Mouse (Mus musculus): ENCODE measurements around the gene Bnipl. TPM values are rescaled to one million over a fixed set of nuclear protein-coding genes. Genes with fewer than 3 reads are reported as not detected.

Bnipl gene
- 0.09 and 0.41 TPM in 2 replicates for polyA plus RNA-seq (2012; rRNA removed)

DNA sequence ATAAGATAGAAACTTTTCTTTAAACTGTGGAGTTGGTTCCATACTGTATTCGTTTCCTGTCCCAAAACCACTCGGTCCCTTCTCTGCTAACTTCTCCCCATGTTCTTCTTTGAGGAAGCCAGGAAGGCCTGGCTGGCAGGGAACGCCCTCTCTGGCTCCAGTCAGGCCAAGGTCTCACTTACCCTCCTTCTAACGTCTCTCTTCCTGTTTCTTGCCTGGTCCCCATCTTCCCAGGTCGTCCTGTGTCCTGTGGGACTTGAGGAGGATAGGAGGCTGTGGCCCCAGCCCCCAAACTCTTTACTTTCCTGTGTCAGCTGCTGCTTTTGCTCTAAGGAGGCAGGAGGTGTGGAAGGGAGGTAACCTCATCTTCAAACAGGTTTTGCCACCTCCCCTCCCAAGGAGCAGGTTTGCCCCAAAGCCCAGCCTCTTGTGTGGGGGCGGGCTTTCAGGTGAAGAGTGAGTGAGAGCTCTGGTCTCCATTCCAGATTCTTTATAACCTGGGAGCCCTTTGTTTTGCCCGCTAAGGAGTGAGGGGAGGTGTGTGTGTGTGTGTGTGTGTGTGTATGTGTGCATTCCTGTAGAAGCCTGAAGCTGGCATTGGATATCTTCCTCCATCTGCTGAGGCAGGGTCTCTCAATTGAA is at the start of gene Bnipl:
TSS of gene Bnipl (minus strand) at position 411 of the 642 bp plus-strand sequence.
- Histone ChIP-seq H3K4me3 (ENCODE audit: insufficient read depth, low read depth, low read length) (no peak within 1 kb of the TSS), H3K27me3 (replicated peaks; ENCODE audit: control insufficient read depth, insufficient read depth, low read length) (no peaks in the 10 kb centered on the region), H3K36me3 (ENCODE audit: control insufficient read depth, insufficient read depth, low read length) (no peaks in the 10 kb centered on the region; the same call in 1 of the 2 replicates), H3K4me1 (ENCODE audit: control insufficient read depth, insufficient read depth, low read length) (no peaks in the 10 kb centered on the region), H3K27ac (ENCODE audit: insufficient read depth, low read depth, low read length) (no peak within 1 kb of the TSS)
- WGBS: 57% methylated on average over 7 of the region's 7 CpGs
- DNase-seq: no peak
- TF ChIP-seq CTCF (conservative IDR thresholded peaks at IDR 0.05; ENCODE audit: insufficient read depth, insufficient read length, low read depth, low read length): no peak
- no peak for TF ChIP-seq POLR2A (IDR thresholded peaks at IDR 0.05; ENCODE audit: low read depth, low read length)

DNA sequence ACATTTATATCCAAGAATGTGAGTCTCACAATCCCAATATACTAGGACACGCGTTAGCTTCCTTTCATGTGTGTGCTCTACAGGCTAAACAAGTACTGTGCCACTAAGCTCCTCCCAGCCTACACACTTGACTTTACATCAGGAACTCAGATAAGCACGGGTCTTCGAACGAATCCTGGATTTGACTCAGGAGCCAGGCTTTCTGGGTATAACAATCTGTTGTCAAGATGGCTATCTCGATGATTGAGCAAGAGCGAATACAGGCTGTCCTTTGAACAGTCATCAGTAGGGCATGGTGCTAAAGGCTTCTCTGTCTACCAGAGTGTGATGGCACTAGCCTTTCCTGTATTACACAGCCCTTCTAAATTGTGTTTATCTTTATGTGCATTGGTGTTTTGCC is 47.0 kb upstream of the Bnipl start:
- no peak for TF ChIP-seq POLR2A (IDR thresholded peaks at IDR 0.05; ENCODE audit: low read depth, low read length)
- no peak for TF ChIP-seq CTCF (conservative IDR thresholded peaks at IDR 0.05; ENCODE audit: insufficient read depth, insufficient read length, low read depth, low read length)
- Histone ChIP-seq H3K4me3 (ENCODE audit: insufficient read depth, low read depth, low read length) (no peak overlapping the region), H3K36me3 (ENCODE audit: control insufficient read depth, insufficient read depth, low read length) (no peaks in the 10 kb centered on the region; the same call in 1 of the 2 replicates), H3K27me3 (replicated peaks; ENCODE audit: control insufficient read depth, insufficient read depth, low read length) (no peaks in the 10 kb centered on the region), H3K27ac (ENCODE audit: insufficient read depth, low read depth, low read length) (no peak overlapping the region), H3K4me1 (ENCODE audit: control insufficient read depth, insufficient read depth, low read length) (peaks cover 34% of the 10 kb centered on the region)
- no peak for DNase-seq
- 83% methylated on average over 7 of the region's 7 CpGs for WGBS

DNA sequence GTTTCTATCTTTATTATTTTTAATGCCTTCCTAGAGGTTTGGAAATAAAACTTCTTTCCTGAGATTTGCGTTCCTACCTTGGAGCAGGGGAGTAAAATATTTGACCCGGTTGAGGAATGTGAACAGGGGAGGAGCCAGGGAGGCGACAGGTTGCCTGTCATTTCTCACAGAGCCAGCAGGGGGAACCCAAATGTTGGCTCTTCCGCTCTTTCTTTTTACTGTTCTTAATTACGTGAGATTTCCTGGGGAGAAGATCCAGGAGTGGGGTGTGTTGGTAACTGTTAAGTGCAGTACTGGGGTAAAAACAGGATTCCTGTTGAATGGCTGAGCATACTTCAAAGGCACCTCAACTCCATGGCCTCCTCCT is 45.1 kb upstream of the Bnipl start:
- TF ChIP-seq POLR2A (IDR thresholded peaks at IDR 0.05; ENCODE audit: low read depth, low read length): no peak
- peak; percentile 67 for TF ChIP-seq CTCF (conservative IDR thresholded peaks at IDR 0.05; ENCODE audit: insufficient read depth, insufficient read length, low read depth, low read length)
- DNase-seq: peak; percentile 84
- Histone ChIP-seq H3K4me1 (ENCODE audit: control insufficient read depth, insufficient read depth, low read length) (peaks cover 40% of the 10 kb centered on the region), H3K36me3 (ENCODE audit: control insufficient read depth, insufficient read depth, low read length) (no peaks in the 10 kb centered on the region; the same call in 1 of the 2 replicates), H3K27me3 (replicated peaks; ENCODE audit: control insufficient read depth, insufficient read depth, low read length) (no peaks in the 10 kb centered on the region), H3K4me3 (ENCODE audit: insufficient read depth, low read depth, low read length) (no peak overlapping the region), H3K27ac (ENCODE audit: insufficient read depth, low read depth, low read length) (peak overlapping the region; percentile 93)
- WGBS: 4% methylated on average over 5 of the region's 5 CpGs

DNA sequence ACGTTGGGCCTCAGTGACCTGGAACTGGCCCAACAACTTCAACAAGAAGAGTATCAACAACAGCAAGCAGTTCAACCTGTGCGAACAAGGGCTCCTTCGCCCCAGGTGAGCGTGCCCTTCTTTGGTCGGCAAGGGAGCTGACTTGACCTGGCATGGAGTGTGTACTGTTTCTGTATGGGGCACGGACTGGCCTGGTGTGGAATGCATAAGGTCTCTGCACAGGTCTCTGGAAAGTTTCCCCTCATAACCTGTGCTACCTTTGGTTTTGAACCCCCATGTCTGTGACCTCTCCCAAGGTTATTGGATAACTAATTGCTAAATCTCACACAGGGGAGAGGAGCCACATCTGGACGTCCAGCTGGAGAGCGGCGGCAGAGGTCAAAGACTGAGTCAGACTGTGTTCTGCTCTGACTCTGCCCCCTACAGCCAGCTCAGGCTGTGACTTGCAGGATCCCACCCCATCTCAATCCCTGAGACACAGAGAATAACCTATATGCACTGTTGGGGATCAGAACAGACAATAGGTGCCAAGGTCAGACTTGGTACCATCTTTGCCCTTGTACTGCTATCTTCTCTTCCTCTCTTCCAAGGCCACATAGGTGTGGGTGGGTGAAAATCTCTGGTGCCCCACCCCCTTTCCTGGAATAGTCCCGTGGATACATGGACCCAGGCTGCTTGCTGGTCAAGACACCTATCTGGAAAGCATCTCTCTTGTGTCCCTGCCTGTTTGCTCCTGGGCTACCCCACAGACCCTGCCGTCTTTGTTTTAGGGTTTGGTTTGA is 44.5 kb upstream of the Bnipl start:
- Histone ChIP-seq H3K4me1 (ENCODE audit: control insufficient read depth, insufficient read depth, low read length) (peaks cover 44% of the 10 kb centered on the region), H3K4me3 (ENCODE audit: insufficient read depth, low read depth, low read length) (no peak overlapping the region), H3K27me3 (replicated peaks; ENCODE audit: control insufficient read depth, insufficient read depth, low read length) (no peaks in the 10 kb centered on the region), H3K27ac (ENCODE audit: insufficient read depth, low read depth, low read length) (peak overlapping the region; percentile 93), H3K36me3 (ENCODE audit: control insufficient read depth, insufficient read depth, low read length) (no peaks in the 10 kb centered on the region; the same call in 1 of the 2 replicates)
- WGBS: 33% methylated on average over 11 of the region's 11 CpGs
- peak; percentile 43 for TF ChIP-seq CTCF (conservative IDR thresholded peaks at IDR 0.05; ENCODE audit: insufficient read depth, insufficient read length, low read depth, low read length)
- no peak for TF ChIP-seq POLR2A (IDR thresholded peaks at IDR 0.05; ENCODE audit: low read depth, low read length)
- peak; percentile 89 for DNase-seq

DNA sequence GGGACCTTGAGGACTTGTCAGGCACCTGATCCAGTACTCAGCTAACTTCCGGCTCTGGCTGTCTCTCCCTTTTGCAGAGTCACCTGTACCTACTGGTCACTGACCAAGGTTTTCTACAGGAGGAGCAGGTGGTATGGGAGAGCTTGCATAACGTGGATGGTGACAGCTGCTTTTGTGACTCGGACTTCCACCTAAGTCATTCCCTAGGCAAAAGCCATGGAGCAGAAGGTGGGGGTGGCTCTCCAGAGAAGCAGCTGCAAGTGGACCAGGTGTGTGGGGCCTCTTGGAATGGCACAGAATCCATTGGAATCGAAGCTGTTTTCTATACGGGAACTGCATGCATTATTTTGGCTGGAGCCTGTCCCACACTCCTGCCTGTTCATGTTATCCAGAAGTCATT is 43.7 kb upstream of the Bnipl start:
- Histone ChIP-seq H3K27ac (ENCODE audit: insufficient read depth, low read depth, low read length) (peak overlapping the region; percentile 93), H3K36me3 (ENCODE audit: control insufficient read depth, insufficient read depth, low read length) (peaks cover 2% of the 10 kb centered on the region; the same call in 1 of the 2 replicates), H3K4me3 (ENCODE audit: insufficient read depth, low read depth, low read length) (no peak overlapping the region), H3K4me1 (ENCODE audit: control insufficient read depth, insufficient read depth, low read length) (peaks cover 49% of the 10 kb centered on the region), H3K27me3 (replicated peaks; ENCODE audit: control insufficient read depth, insufficient read depth, low read length) (no peaks in the 10 kb centered on the region)
- TF ChIP-seq CTCF (conservative IDR thresholded peaks at IDR 0.05; ENCODE audit: insufficient read depth, insufficient read length, low read depth, low read length): no peak
- TF ChIP-seq POLR2A (IDR thresholded peaks at IDR 0.05; ENCODE audit: low read depth, low read length): no peak
- 55% methylated on average over 5 of the region's 5 CpGs for WGBS
- DNase-seq: no peak

DNA sequence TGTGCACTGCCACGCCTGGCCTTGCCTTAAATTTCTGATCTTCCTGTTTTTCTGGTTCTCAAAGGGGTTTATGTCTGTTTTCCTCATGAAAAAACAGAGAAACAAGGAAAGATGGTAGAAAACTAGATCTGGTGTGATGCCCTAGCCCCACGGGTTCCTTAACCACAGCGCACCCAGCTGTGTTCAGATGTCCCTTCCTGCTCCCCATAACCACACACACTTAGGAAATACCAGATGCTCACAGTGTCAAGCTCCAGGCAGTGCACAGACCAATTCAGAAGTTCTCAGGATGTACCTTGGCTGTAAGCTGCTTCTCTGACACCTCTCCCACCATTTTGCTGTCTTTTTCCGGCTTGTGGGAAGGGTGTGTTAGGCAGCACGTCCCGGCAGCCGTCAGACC is 43.3 kb upstream of the Bnipl start:
- no peak for DNase-seq
- Histone ChIP-seq H3K27ac (ENCODE audit: insufficient read depth, low read depth, low read length) (peak overlapping the region; percentile 93; the same call in 1 of the 2 replicates), H3K4me3 (ENCODE audit: insufficient read depth, low read depth, low read length) (no peak overlapping the region), H3K36me3 (ENCODE audit: control insufficient read depth, insufficient read depth, low read length) (peaks cover 2% of the 10 kb centered on the region; the same call in 1 of the 2 replicates), H3K4me1 (ENCODE audit: control insufficient read depth, insufficient read depth, low read length) (peaks cover 49% of the 10 kb centered on the region), H3K27me3 (replicated peaks; ENCODE audit: control insufficient read depth, insufficient read depth, low read length) (no peaks in the 10 kb centered on the region)
- 62% methylated on average over 7 of the region's 7 CpGs for WGBS
- TF ChIP-seq POLR2A (IDR thresholded peaks at IDR 0.05; ENCODE audit: low read depth, low read length): no peak
- TF ChIP-seq CTCF (conservative IDR thresholded peaks at IDR 0.05; ENCODE audit: insufficient read depth, insufficient read length, low read depth, low read length): no peak

DNA sequence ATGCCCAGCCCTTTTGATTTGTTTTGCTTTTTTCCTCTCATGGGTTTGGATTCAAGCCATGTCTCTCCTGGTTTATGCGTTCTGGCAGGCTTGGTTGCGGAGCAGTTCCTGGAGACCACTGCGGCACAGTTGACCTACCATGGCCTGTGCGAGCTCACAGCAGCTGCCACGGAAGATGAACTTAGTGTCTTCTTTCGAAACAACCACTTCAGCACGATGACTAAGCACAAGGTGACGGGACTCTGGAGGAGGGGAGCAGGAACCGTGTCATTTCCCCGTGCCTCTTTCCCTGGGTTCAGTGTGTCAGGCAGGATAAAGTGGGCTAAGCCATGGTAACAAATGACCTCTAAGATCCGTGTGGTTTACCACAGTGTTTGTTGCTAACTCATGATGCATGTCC is 42.5 kb upstream of the Bnipl start:
- H3K27ac ChIP-seq (ENCODE audit: insufficient read depth, low read depth, low read length): peak overlapping the region; percentile 93
- TF ChIP-seq POLR2A (IDR thresholded peaks at IDR 0.05; ENCODE audit: low read depth, low read length) (no peak), CTCF (conservative IDR thresholded peaks at IDR 0.05; ENCODE audit: insufficient read depth, insufficient read length, low read depth, low read length) (no peak)
- DNase-seq: peak; percentile 89
- H3K36me3 ChIP-seq (ENCODE audit: control insufficient read depth, insufficient read depth, low read length): peaks cover 4% of the 10 kb centered on the region; the same call in 1 of the 2 replicates
- WGBS: 7% methylated on average over 11 of the region's 11 CpGs
- H3K27me3 ChIP-seq (replicated peaks; ENCODE audit: control insufficient read depth, insufficient read depth, low read length): no peaks in the 10 kb centered on the region
- H3K4me3 ChIP-seq (ENCODE audit: insufficient read depth, low read depth, low read length): no peak overlapping the region
- peaks cover 49% of the 10 kb centered on the region for H3K4me1 ChIP-seq (ENCODE audit: control insufficient read depth, insufficient read depth, low read length)

Data from kidney, adult 2 months (tissue).